Mouse (Mus musculus) E14TG2a.4 (cell line): Measurements from ENCODE around the gene Nid2.

ENCODE experiments used
- CTCF ChIP-seq: conservative IDR thresholded peaks from 2 replicates; pipeline ENCODE4 v1.5.1; 2014; ENCODE audit warnings: low read length
- NANOG ChIP-seq: IDR thresholded peaks from 2 replicates; pipeline ENCODE4 v1.6.1; 2014; ENCODE audit warnings: borderline replicate concordance, low read length, mixed read lengths
- POU5F1 ChIP-seq: IDR thresholded peaks from 2 replicates; pipeline ENCODE4 v1.6.1; 2014; ENCODE audit warnings: low read length, borderline replicate concordance

DNA sequence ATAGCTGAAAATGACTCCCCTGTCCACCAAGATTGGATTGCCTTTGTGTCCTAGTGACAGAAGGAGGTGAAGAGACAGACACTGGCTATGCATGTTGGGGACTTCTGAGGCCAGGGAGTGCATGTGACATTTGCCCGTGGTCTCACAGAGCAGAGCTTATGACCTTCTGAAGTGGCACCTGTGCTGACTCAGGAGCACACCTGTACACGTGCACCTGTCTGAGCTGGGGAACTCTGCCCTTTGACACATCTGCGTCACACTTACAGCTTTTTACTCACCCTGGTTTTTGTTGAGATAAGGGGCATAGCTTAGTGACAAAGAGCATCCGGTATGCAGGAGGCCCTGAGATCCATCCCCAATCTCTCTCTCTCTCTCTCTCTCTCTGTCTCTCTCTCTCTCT lies 24.4 kb downstream of the Nid2 start:
- TF ChIP-seq CTCF (no peak), NANOG (no peak), POU5F1 (no peak)
